Mouse (Mus musculus) small intestine, adult 2 months (tissue): ENCODE results near the gene Fzr1. TPM values are rescaled to one million over a fixed set of nuclear protein-coding genes. Genes with fewer than 3 reads are reported as not detected.
A peak's percentile ranks its signal among the peaks of the same experiment; 100 is the strongest.

ENCODE experiments used
- H3K27ac ChIP-seq: fragments of 200-500 bp; 2 replicates; pipeline ENCODE4 v1.5.1; 2012; ENCODE audit warnings: low read depth, low read length, control low read depth, inconsistent platforms; ENCODE audit not compliant: insufficient read depth
- H3K27me3 ChIP-seq: fragments of 200-500 bp; 2 replicates; pipeline ENCODE4 v1.6.1; 2012; ENCODE audit warnings: mild to moderate bottlenecking, moderate library complexity, low read length, inconsistent platforms; ENCODE audit not compliant: control insufficient read depth, insufficient read depth
- H3K36me3 ChIP-seq: fragments of 200-500 bp; 2 replicates; pipeline ENCODE4 v1.6.1; 2012; ENCODE audit warnings: mild to moderate bottlenecking, low read length, control low read depth, inconsistent platforms; ENCODE audit not compliant: control insufficient read depth, insufficient read depth
- H3K4me1 ChIP-seq: fragments of 200-500 bp; 2 replicates; pipeline ENCODE4 v1.6.1; 2012; ENCODE audit warnings: low read length, inconsistent platforms, mixed read lengths; ENCODE audit not compliant: control insufficient read depth, insufficient read depth, insufficient read length
- H3K4me3 ChIP-seq: fragments of 200-500 bp; 2 replicates; pipeline ENCODE4 v1.5.1; 2012; ENCODE audit warnings: low read depth, mild to moderate bottlenecking, control low read depth, inconsistent platforms, low read length, moderate library complexity
- CTCF ChIP-seq: fragments of 200-500 bp; IDR thresholded peaks from 2 replicates; pipeline ENCODE4 v1.5.1; 2012; ENCODE audit warnings: low read depth, mild to moderate bottlenecking, control low read depth, inconsistent platforms, low read length, moderate library complexity, mixed read lengths; ENCODE audit not compliant: insufficient replicate concordance, insufficient read length; ENCODE audit errors: extremely low read depth
- POLR2A ChIP-seq: fragments of 200-500 bp; IDR thresholded peaks from 2 replicates; pipeline ENCODE4 v1.6.1; 2012; ENCODE audit warnings: low read depth, mild to moderate bottlenecking, control low read depth, inconsistent platforms, low read length, moderate library complexity
- WGBS: fragments of 180-500 bp; shearing (Covaris S2); methylation state at CpG from one replicate; pipeline ENCODE4 v1.1.7; 2018; 5-methylcytosine and 5-hydroxymethylcytosine counted together
- polyA plus RNA-seq: library from polyadenylated mRNA; depleted of rRNA; stranded (reverse); fragments of >200 nt; gene quantifications from 2 replicates; pipeline ENCODE4 v1.2.3, GENCODE M21; 2012

Gene Fzr1
- polyA plus RNA-seq, 1 experiment: 132 TPM

DNA sequence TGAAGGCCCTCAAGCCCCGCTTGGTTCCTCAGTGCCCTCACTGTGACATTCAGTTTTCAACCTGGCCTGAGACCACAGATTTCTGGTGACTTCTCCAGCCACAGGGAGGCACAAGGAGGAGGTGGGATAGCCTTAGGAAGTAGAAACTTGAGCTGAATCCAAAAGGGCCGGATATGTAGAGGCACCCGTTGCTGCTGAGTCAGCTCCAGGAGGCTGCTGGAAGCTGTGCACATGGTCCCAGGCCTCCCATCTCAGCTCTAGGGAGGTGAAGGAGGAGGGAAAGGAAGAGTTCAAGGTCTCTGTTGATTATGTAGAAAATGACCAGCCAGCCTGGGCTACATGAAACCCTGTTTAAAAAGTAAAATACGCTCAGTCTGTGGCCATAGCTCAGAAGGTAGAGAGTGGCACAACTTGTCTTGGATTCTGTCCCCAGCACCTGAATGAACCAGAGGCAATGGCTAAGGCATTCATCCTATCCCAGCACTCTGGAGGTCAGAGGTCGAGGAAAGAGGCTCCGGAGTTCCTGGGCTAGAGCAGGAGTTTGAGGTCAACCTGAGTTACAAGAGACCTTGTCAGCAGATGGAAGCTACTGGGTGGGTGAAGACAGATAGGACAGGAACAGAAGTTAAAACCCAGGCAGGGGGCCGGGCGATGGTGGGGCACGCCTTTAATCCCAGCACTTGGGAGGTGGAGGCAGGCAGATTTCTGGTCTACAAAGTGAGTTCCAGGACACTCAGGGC, 23.4 kb downstream of the Fzr1 start:
- H3K4me1 ChIP-seq: peaks cover 23% of the 10 kb centered on the region; the same call in 1 of the 2 replicates
- no peaks in the 10 kb centered on the region for H3K27me3 ChIP-seq
- H3K27ac ChIP-seq: no peak overlapping the region
- no peak overlapping the region for H3K4me3 ChIP-seq
- 85% methylated on average over 9 of the region's 9 CpGs for WGBS
- no peak for TF ChIP-seq POLR2A
- no peak for TF ChIP-seq CTCF
- H3K36me3 ChIP-seq: no peaks in the 10 kb centered on the region

DNA sequence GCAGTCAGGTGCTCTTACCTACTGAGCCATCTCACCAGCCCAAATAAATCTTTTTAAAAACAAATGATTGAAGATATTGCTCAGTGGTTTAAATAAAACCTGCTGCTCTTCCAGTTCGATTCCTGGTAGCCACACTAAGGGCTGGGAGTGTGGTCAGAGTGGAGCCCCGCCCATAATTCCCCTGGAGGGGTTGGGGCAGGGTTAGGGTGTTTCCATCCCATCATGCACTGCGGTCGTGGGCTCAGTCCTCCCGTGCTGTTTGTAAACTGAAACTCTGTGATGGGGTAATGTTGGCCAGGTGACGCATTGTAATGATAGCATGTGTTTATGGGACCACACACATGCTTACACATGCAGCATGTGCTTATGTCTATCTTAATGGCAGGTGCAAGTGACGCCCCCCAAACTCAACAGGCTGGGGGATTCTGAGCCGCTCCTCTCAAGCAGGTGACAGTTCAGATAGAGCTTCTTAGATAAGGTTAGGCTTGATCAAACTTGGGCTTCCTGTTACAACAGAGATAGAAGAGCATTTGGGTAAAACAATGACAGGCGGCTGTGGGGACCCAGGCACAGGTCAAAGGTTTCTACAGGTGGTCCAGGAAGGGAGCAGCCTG, 26.5 kb downstream of the Fzr1 start:
- Histone ChIP-seq H3K4me3 (no peak overlapping the region), H3K27me3 (no peaks in the 10 kb centered on the region), H3K27ac (no peak overlapping the region; the same call in 1 of the 2 replicates), H3K4me1 (peaks cover 26% of the 10 kb centered on the region), H3K36me3 (peaks cover 9% of the 10 kb centered on the region)
- WGBS: 12% methylated on average over 9 of the region's 9 CpGs
- TF ChIP-seq CTCF: no peak
- TF ChIP-seq POLR2A: no peak

GRCm38 (mm10) chr10:81350351-81351063, 27.8 kb downstream of the Fzr1 start, which contains the start of gene Hmg20b:
Gene Hmg20b (minus strand): TSS chr10:81350480.
- 1% methylated on average over 54 of the region's 54 CpGs for WGBS
- Histone ChIP-seq H3K27me3 (no peaks in the 10 kb centered on the region), H3K4me3 (peak within 1 kb of the TSS; percentile 75), H3K4me1 (peaks cover 30% of the 10 kb centered on the region), H3K27ac (peak within 1 kb of the TSS; percentile 71), H3K36me3 (peaks cover 9% of the 10 kb centered on the region)
- TF ChIP-seq CTCF (peak; percentile 99; the same call in 1 of the 2 replicates), POLR2A (peak; percentile 28; the same call in 1 of the 2 replicates)

GRCm38 (mm10) chr10:81349961-81350350, 28.4 kb downstream of the Fzr1 start:
- Histone ChIP-seq H3K27ac (peak overlapping the region; percentile 61), H3K36me3 (peaks cover 9% of the 10 kb centered on the region), H3K4me3 (peak overlapping the region; percentile 75), H3K4me1 (peaks cover 30% of the 10 kb centered on the region), H3K27me3 (no peaks in the 10 kb centered on the region)
- 1% methylated on average over 29 of the region's 29 CpGs for WGBS
- TF ChIP-seq POLR2A (no peak), CTCF (no peak)

- Histone ChIP-seq H3K36me3 (peaks cover 9% of the 10 kb centered on the region), H3K27me3 (no peaks in the 10 kb centered on the region), H3K4me3 (peak overlapping the region; percentile 75), H3K27ac (peak overlapping the region; percentile 61; the same call in 1 of the 2 replicates), H3K4me1 (peaks cover 32% of the 10 kb centered on the region)
- 9% methylated on average over 12 of the region's 12 CpGs for WGBS
- TF ChIP-seq CTCF (no peak), POLR2A (no peak; the same call in 1 of the 2 replicates)
These were observed 29.2 kb downstream of the Fzr1 start for GRCm38 (mm10) chr10:81349146-81349545.

GRCm38 (mm10) chr10:81346453-81347067, 31.8 kb downstream of the Fzr1 start:
- 11% methylated on average over 55 of the region's 55 CpGs for WGBS
- H3K27ac ChIP-seq: peak overlapping the region; percentile 45; the same call in 1 of the 2 replicates
- peak overlapping the region; percentile 62 for H3K4me3 ChIP-seq
- H3K27me3 ChIP-seq: peaks cover 16% of the 10 kb centered on the region
- peaks cover 32% of the 10 kb centered on the region for H3K4me1 ChIP-seq
- TF ChIP-seq CTCF: 0 out of 2 replicates have a peak, but pooled peaks have one; percentile 11
- peak; percentile 35; the same call in 1 of the 2 replicates for TF ChIP-seq POLR2A
- H3K36me3 ChIP-seq: peaks cover 9% of the 10 kb centered on the region

- H3K27ac ChIP-seq: no peak overlapping the region
- H3K36me3 ChIP-seq: peaks cover 9% of the 10 kb centered on the region
- H3K4me3 ChIP-seq: no peak overlapping the region
- WGBS: 77% methylated on average over 4 of the region's 4 CpGs
- no peak for TF ChIP-seq CTCF
- no peak for TF ChIP-seq POLR2A
- H3K27me3 ChIP-seq: peaks cover 16% of the 10 kb centered on the region
- H3K4me1 ChIP-seq: peaks cover 36% of the 10 kb centered on the region
These were observed 33.2 kb downstream of the Fzr1 start for GRCm38 (mm10) chr10:81345162-81345534.
